Mouse (Mus musculus) liver, embryonic 14.5 days (tissue): ENCODE results near the gene Pbxip1. TPM values are rescaled to one million over a fixed set of nuclear protein-coding genes. Genes with fewer than 3 reads are reported as not detected.
A peak's percentile ranks its signal among the peaks of the same experiment; 100 is the strongest.

Experiments
- ATAC-seq: fragments of 200-750 bp; cut with Nextera tagmentation; 2 replicates; pipeline ENCODE4 v1.8.0; 2017; ENCODE audit warnings: moderate number of reproducible peaks, mild to moderate bottlenecking, moderate library complexity; ENCODE audit not compliant: insufficient read depth
- DNase-seq, 3 experiments: peaks; one replicate each; pipeline ENCODE4 v3.0.0-alpha.2; 2012 to 2013; ENCODE audit warnings: low read depth in 3 of 3, low spot score in 3 of 3
- H3K27ac ChIP-seq: fragments of 300-500 bp; sonication (generic); 2 replicates; pipeline ENCODE4 v1.5.1; 2014; ENCODE audit warnings: moderate library complexity, mild to moderate bottlenecking, control low read depth, inconsistent platforms
- H3K27me3 ChIP-seq: fragments of 300-500 bp; sonication (generic); 2 replicates; pipeline ENCODE4 v1.6.1; 2014; ENCODE audit warnings: mild to moderate bottlenecking, low read length, moderate library complexity; ENCODE audit not compliant: control insufficient read depth, insufficient read depth
- H3K36me3 ChIP-seq: fragments of 300-500 bp; sonication (generic); replicated peaks from 2 replicates; pipeline ENCODE4 v1.6.1; 2014; ENCODE audit warnings: low read depth; ENCODE audit not compliant: control insufficient read depth, insufficient read depth
- H3K4me1 ChIP-seq, 2 experiments: fragments of 200-500 bp in 1 of 2; fragments of 300-500 bp in 1 of 2; sonication (generic) in 1 of 2; replicated peaks; 2 replicates each; pipeline ENCODE4 v1.6.1; 2012 to 2014; ENCODE audit warnings: antibody characterized with exemption in 1 of 2, inconsistent platforms in 1 of 2, low read length in 1 of 2; ENCODE audit not compliant: control insufficient read depth in 2 of 2, insufficient read depth in 2 of 2
- H3K4me2 ChIP-seq: fragments of 300-500 bp; sonication (generic); 2 replicates; pipeline ENCODE4 v1.6.1; 2014; ENCODE audit warnings: low read depth, mild to moderate bottlenecking, control low read depth, moderate library complexity
- H3K4me3 ChIP-seq, 2 experiments: fragments of 200-500 bp in 1 of 2; fragments of 300-500 bp in 1 of 2; sonication (generic) in 1 of 2; 2 replicates each; pipeline ENCODE4 v1.5.1; 2012 to 2014; ENCODE audit warnings: low read depth in 2 of 2, low read length in 2 of 2, mild to moderate bottlenecking in 2 of 2, control low read depth in 1 of 2, inconsistent platforms in 1 of 2, moderate library complexity in 1 of 2; ENCODE audit not compliant: insufficient read depth in 1 of 2
- H3K9ac ChIP-seq: fragments of 300-500 bp; sonication (generic); replicated peaks from 2 replicates; pipeline ENCODE4 v1.6.1; 2014; ENCODE audit warnings: mild to moderate bottlenecking, control low read depth, moderate library complexity
- H3K9me3 ChIP-seq: fragments of 300-500 bp; sonication (generic); 2 replicates; pipeline ENCODE4 v1.6.1; 2016; ENCODE audit warnings: low read length, mixed read lengths; ENCODE audit not compliant: control insufficient read depth
- CTCF ChIP-seq: IDR thresholded peaks from 2 replicates; pipeline ENCODE4 v1.5.1; 2016; ENCODE audit warnings: antibody characterized with exemption, low read depth, control low read depth
- EP300 ChIP-seq: IDR thresholded peaks from 2 replicates; pipeline ENCODE4 v1.6.1; 2016; ENCODE audit warnings: antibody characterized with exemption, low read depth
- WGBS: fragments of 180-500 bp; shearing (Covaris S2); extraction: QIAGEN DNeasy Blood & Tissue Kit; methylation state at CpG from one replicate; pipeline ENCODE4 v1.1.7; 2014; ENCODE audit not compliant: insufficient replicate concordance; 5-methylcytosine and 5-hydroxymethylcytosine counted together
- polyA plus RNA-seq, 2 experiments: library from polyadenylated mRNA; depleted of rRNA in 1 of 2; stranded (reverse) in 1 of 2; unstranded in 1 of 2; fragments of >200 nt; fragmentation: Nextera tagmentation in 1 of 2; extraction: Ambion mirVana in 1 of 2; gene quantifications; 2 replicates each; pipeline versions ENCODE4 v1.2.1 to v1.2.3; 2012 to 2014

The Pbxip1 gene
- polyA plus RNA-seq, 2 experiments, result 2.8 to 3.1 TPM

DNA sequence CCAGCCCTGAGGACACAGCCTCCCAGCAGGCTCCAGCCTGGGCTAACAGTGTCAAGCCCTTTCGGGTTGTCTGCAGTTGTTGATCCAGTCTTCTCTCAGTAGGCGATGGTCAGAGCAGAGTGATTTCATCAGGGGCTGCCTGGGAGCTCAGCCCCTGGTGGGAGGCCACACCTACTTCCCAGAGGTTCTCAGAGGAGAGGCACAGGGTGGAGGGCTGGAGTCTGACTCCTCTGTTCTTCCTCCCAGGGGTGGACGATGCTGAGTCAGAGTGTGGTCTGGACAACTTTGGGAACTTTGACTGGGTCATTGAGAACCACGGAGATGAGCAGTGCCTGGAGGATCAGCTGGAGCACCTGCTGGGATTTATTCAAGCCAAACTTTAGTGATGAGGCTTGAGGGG, 31.8 kb downstream of the Pbxip1 start:
- Histone ChIP-seq H3K27me3 (no peaks in the 10 kb centered on the region), H3K27ac (no peak overlapping the region), H3K4me1 (no peaks in the 10 kb centered on the region), H3K9ac (no peak overlapping the region), H3K36me3 (no peaks in the 10 kb centered on the region; the same call in 1 of the 2 replicates), H3K9me3 (no peaks in the 10 kb centered on the region), H3K4me3 (no peak overlapping the region), H3K4me2 (no peak overlapping the region)
- ATAC-seq, result no peak
- no peak for DNase-seq
- TF ChIP-seq EP300, result no peak
- TF ChIP-seq CTCF, result no peak
- 51% methylated on average over 4 of the region's 4 CpGs for WGBS

DNA sequence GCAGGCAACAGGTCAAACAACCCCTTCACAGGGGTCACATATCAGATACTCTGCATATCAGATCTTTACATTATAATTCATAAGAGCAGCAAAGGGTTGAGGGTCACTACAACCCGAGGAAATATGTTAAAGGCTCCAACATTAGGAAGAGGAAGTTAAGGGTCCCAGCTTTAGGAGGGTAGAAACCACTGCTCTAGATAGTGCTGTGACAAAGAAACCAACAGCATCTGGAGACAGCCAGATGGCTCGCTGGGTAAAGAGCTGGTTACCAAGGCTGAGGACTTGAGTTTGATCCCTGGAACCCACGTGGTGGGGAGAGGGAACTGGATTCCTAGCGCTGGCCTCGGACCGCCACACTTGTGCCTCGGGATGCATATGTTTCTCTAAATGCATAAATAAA, 35.8 kb downstream of the Pbxip1 start:
- H3K4me3 ChIP-seq, result no peak overlapping the region
- no peak overlapping the region for H3K9ac ChIP-seq
- ATAC-seq (no peak), DNase-seq (no peak)
- H3K4me2 ChIP-seq, result no peak overlapping the region
- 34% methylated on average over 7 of the region's 7 CpGs for WGBS
- no peaks in the 10 kb centered on the region for H3K4me1 ChIP-seq
- TF ChIP-seq EP300 (no peak), CTCF (no peak)
- H3K36me3 ChIP-seq, result no peaks in the 10 kb centered on the region; the same call in 1 of the 2 replicates
- no peaks in the 10 kb centered on the region for H3K9me3 ChIP-seq
- no peak overlapping the region for H3K27ac ChIP-seq
- H3K27me3 ChIP-seq, result no peaks in the 10 kb centered on the region

DNA sequence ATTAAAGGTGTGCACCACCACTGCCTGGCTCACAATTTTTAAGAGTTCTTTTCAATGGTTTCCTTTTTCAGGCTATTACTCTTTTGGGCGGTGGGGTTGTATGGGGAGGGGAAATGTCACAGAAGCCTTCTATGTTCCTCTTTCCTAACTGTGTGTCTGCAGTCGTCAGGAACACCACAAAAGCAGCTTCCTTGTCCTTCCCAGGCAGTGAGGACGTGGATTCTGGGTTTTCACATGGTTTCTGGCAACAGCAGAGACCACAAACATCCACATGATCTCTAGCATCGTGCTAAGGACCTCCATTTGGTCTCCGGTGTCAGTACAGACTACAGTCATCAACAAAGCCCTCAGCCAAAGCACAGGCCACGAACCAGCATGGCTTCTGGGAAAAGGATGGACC, 37.3 kb downstream of the Pbxip1 start:
- no peak for DNase-seq
- Histone ChIP-seq H3K9ac (no peak overlapping the region), H3K36me3 (no peaks in the 10 kb centered on the region), H3K27ac (no peak overlapping the region), H3K4me1 (no peaks in the 10 kb centered on the region), H3K4me3 (no peak overlapping the region), H3K4me2 (no peak overlapping the region), H3K9me3 (no peaks in the 10 kb centered on the region), H3K27me3 (no peaks in the 10 kb centered on the region)
- 30% methylated on average over 6 of the region's 6 CpGs for WGBS
- ATAC-seq, result no peak
- TF ChIP-seq CTCF (no peak), EP300 (no peak)

DNA sequence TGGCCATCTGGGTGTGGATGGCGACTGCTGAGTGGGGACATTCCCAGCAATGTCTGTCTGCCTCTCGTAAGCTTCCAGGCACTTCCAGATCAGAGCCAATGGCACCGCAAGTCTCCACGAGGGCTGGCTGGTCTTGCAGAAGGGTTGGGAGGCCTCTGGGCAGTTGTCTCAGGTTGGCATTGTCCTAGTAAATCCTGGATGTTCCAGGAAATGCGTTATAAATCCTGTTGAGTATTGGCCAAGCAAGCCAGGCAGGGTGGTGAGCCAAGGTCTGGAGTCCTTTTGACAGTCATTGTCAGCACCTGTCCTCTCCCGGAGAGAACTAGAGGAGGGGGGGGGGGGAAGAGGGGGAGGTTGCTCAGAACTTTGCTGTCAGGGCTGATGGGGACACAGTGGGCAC, 42.5 kb downstream of the Pbxip1 start:
- no peak overlapping the region for H3K4me2 ChIP-seq
- H3K27me3 ChIP-seq, result no peaks in the 10 kb centered on the region
- no peak for ATAC-seq
- no peaks in the 10 kb centered on the region for H3K9me3 ChIP-seq
- H3K4me3 ChIP-seq, result no peak overlapping the region
- DNase-seq, result no peak
- WGBS, result 62% methylated on average over 6 of the region's 6 CpGs
- H3K4me1 ChIP-seq, result no peaks in the 10 kb centered on the region
- no peak for TF ChIP-seq EP300
- no peaks in the 10 kb centered on the region for H3K36me3 ChIP-seq
- H3K9ac ChIP-seq, result no peak overlapping the region
- no peak overlapping the region for H3K27ac ChIP-seq

DNA sequence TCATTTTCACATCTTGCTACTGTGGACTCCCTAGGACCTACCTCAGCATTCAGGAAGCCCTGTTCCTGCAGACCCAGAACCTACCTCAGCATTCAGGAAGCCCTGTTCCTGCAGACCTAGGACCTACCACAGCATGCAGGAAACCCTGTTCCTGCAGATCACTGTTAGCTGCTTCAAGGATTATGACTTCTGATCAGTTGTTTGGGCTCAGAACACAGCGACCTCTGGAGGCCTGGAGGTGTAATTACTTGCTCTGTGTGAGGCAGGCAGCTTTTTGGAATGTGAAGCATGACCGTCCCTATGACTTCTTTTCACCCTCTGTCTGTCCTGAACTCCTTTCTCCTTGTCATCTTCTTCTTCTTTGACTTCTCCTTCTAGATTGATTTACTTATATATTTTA, 45.0 kb downstream of the Pbxip1 start:
- Histone ChIP-seq H3K4me2 (no peak overlapping the region), H3K27me3 (no peaks in the 10 kb centered on the region; the same call in 1 of the 2 replicates), H3K36me3 (no peaks in the 10 kb centered on the region), H3K9ac (no peak overlapping the region), H3K4me1 (no peaks in the 10 kb centered on the region), H3K27ac (no peak overlapping the region), H3K4me3 (no peak overlapping the region), H3K9me3 (no peaks in the 10 kb centered on the region)
- 34% methylated on average over 2 of the region's 2 CpGs for WGBS
- DNase-seq, result peak in 2 of 3 experiments; percentile 30 to 35
- TF ChIP-seq CTCF, result peak; percentile 85
- TF ChIP-seq EP300, result no peak
- ATAC-seq, result no peak
